Mouse (Mus musculus) heart, embryonic 10.5 days (tissue): ENCODE results near the gene Kcnk18. TPM values are rescaled to one million over a fixed set of nuclear protein-coding genes. Genes with fewer than 3 reads are reported as not detected.

Source experiments
- DNase-seq: peaks from one replicate; pipeline ENCODE4 v3.0.0-alpha.2; 2017; ENCODE audit warnings: low spot score
- H3K27ac ChIP-seq: fragments of 300-500 bp; sonication (generic); 2 replicates; pipeline ENCODE4 v1.5.1; 2016; ENCODE audit warnings: mild to moderate bottlenecking
- H3K27me3 ChIP-seq: fragments of 300-500 bp; sonication (generic); 2 replicates; pipeline ENCODE4 v1.6.1; 2016; ENCODE audit warnings: mild to moderate bottlenecking; ENCODE audit not compliant: poor library complexity, insufficient read depth, severe bottlenecking
- H3K36me3 ChIP-seq: fragments of 300-500 bp; sonication (generic); 2 replicates; pipeline ENCODE4 v1.6.1; 2016; ENCODE audit warnings: mild to moderate bottlenecking, moderate library complexity
- H3K4me1 ChIP-seq: fragments of 300-500 bp; sonication (generic); 2 replicates; pipeline ENCODE4 v1.6.1; 2016; ENCODE audit warnings: mild to moderate bottlenecking
- H3K4me3 ChIP-seq: fragments of 300-500 bp; sonication (generic); 2 replicates; pipeline ENCODE4 v1.5.1; 2016; ENCODE audit warnings: mild to moderate bottlenecking, moderate library complexity
- H3K9me3 ChIP-seq: fragments of 300-500 bp; sonication (generic); 2 replicates; pipeline ENCODE4 v1.6.1; 2016; ENCODE audit warnings: mild to moderate bottlenecking, moderate library complexity
- WGBS: fragments of 180-500 bp; shearing (Covaris S2); methylation state at CpG from one replicate; pipeline ENCODE4 v1.1.7; 2016; 5-methylcytosine and 5-hydroxymethylcytosine counted together
- polyA plus RNA-seq: library from polyadenylated mRNA; unstranded; fragments of >200 nt; fragmentation: Nextera tagmentation; extraction: Ambion mirVana; gene quantifications from 2 replicates; pipeline ENCODE4 v1.2.1, GENCODE M21; 2016

The Kcnk18 gene
- polyA plus RNA-seq, 1 experiment from 2014 or later = not detected

GRCm38 (mm10) chr19:59193456-59193855, 25.6 kb upstream of the Kcnk18 start:
- DNase-seq = no peak
- 2% methylated on average over 10 of the region's 10 CpGs for WGBS

DNA sequence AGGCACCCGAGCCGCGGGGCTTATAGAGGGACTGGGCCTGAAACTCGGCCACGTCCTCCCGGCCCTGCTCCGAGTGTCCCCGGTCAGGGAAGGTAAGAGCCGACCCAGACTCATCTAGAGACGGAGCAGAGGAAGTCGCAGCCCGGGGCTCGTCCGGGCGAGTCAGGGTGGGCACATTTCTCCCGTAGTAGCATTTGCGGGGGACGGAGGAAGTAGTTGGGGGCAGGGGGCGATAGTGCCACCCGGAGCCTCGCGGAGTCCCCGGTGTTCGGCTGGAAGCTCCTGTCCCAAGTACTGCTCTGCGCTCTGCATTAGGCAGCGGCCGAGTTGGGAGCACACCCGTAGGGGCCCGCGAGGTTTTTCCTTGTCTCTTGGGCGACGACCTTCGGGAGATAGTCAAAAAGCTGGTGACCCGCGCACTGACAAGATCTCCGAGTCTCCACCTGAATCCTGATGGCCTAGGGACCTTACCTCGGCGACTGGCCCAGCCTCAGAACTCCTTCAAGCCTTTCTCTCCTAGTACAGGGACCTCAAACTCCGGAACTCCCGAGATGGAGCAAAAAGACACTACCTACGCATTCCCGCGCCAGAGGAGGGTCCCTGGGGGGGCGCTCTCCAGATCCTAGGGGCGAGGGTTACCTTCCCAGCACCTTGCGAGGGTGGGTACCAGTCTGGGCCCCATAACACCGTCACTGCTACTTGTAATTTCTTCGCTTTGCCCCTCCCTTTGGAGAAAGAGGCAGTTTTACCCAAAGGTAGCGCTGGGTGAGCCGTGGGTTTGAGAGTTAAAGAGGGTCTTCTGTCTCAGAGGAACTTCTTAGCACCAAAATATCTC, 24.8 kb upstream of the Kcnk18 start:
- no peak overlapping the region for H3K27ac ChIP-seq
- H3K36me3 ChIP-seq = no peaks in the 10 kb centered on the region
- no peak for DNase-seq
- peaks cover 14% of the 10 kb centered on the region for H3K4me1 ChIP-seq
- H3K9me3 ChIP-seq = no peaks in the 10 kb centered on the region
- peaks cover 89% of the 10 kb centered on the region for H3K27me3 ChIP-seq
- under 1% methylated on average over 50 of the region's 50 CpGs for WGBS
- H3K4me3 ChIP-seq = peak overlapping the region; percentile 52

More at GRCm38 (mm10) chr19:59193456-59193855, 25.6 kb upstream of the Kcnk18 start:
- no peaks in the 10 kb centered on the region for H3K9me3 ChIP-seq
- peaks cover 14% of the 10 kb centered on the region for H3K4me1 ChIP-seq
- no peak overlapping the region for H3K27ac ChIP-seq
- H3K4me3 ChIP-seq = peak overlapping the region; percentile 52
- H3K27me3 ChIP-seq = peaks cover 96% of the 10 kb centered on the region
- no peaks in the 10 kb centered on the region for H3K36me3 ChIP-seq

GRCm38 (mm10) chr19:59195181-59195770, 23.7 kb upstream of the Kcnk18 start:
- Histone ChIP-seq H3K36me3 (no peaks in the 10 kb centered on the region), H3K27me3 (peaks cover 78% of the 10 kb centered on the region), H3K4me3 (no peak overlapping the region), H3K27ac (no peak overlapping the region), H3K4me1 (peaks cover 14% of the 10 kb centered on the region), H3K9me3 (no peaks in the 10 kb centered on the region)
- 11% methylated on average over 9 of the region's 9 CpGs for WGBS
- DNase-seq = no peak

DNA sequence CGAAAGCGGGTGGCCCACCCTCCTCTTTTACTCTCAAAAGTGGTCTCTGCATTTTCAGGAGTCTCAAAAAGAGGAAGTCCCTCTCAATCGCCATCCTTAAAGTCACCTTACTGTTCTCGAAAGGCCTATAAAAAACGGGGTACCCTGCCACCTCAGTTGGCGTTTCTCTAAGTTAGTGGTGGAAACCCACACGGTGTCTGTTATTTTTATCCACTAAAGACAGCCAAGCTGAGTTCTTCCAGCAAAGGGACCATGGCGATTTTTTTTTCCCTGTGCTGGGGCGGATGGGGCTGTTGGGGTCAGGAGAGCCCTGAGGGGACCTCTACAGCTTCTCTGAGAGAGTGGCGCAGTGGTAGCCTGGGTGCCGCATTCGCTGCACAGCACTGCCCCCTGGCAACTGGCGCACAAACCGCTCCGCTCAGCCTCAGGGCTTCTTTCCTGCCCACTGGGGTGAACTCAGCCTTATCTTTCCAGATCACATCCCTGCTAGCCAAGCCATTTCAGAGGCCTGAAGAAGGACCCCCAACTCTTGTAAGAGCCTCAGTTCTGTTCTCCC, 22.8 kb upstream of the Kcnk18 start:
- Histone ChIP-seq H3K4me3 (no peak overlapping the region), H3K27ac (no peak overlapping the region), H3K27me3 (peaks cover 69% of the 10 kb centered on the region), H3K9me3 (no peaks in the 10 kb centered on the region), H3K4me1 (peaks cover 14% of the 10 kb centered on the region), H3K36me3 (no peaks in the 10 kb centered on the region)
- no peak for DNase-seq
- WGBS = 4% methylated on average over 15 of the region's 15 CpGs

- WGBS = 35% methylated on average over 7 of the region's 7 CpGs
- no peak overlapping the region for H3K4me3 ChIP-seq
- H3K4me1 ChIP-seq = peaks cover 14% of the 10 kb centered on the region
- H3K27ac ChIP-seq = no peak overlapping the region
- H3K9me3 ChIP-seq = no peaks in the 10 kb centered on the region
- DNase-seq = no peak
- no peaks in the 10 kb centered on the region for H3K36me3 ChIP-seq
- peaks cover 50% of the 10 kb centered on the region for H3K27me3 ChIP-seq
These were observed 20.9 kb upstream of the Kcnk18 start for GRCm38 (mm10) chr19:59198161-59198560.

DNA sequence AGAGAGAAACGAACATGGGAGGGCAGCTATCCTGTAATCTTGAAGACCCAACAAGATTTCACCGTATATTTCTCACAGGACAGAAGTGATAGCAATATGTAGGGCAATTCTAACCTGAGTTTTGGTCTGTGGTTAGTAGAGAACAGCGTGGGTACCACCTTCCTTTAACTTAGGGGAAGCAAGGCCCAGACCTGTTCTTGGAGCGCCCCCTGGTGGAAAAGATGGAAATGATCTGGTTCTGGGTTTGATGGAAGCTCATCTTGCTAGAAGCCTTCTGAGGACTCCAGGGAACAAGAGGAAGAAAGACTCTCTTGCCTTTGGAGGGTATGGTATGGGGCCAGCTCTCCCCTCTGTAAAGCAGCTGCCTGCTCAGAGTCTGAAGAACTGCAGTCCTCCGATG, 10.5 kb upstream of the Kcnk18 start:
- no peak for DNase-seq
- Histone ChIP-seq H3K27ac (no peak overlapping the region), H3K27me3 (peaks cover 21% of the 10 kb centered on the region), H3K36me3 (no peaks in the 10 kb centered on the region), H3K4me3 (no peak overlapping the region), H3K9me3 (no peaks in the 10 kb centered on the region), H3K4me1 (peaks cover 5% of the 10 kb centered on the region; the same call in 1 of the 2 replicates)
- 22% methylated on average over 5 of the region's 5 CpGs for WGBS

GRCm38 (mm10) chr19:59208986-59209385, 10.0 kb upstream of the Kcnk18 start:
- no peaks in the 10 kb centered on the region for H3K36me3 ChIP-seq
- no peak overlapping the region for H3K4me3 ChIP-seq
- WGBS = 57% methylated on average over 2 of the region's 2 CpGs
- DNase-seq = no peak
- peaks cover 5% of the 10 kb centered on the region; the same call in 1 of the 2 replicates for H3K4me1 ChIP-seq
- no peak overlapping the region for H3K27ac ChIP-seq
- peaks cover 21% of the 10 kb centered on the region for H3K27me3 ChIP-seq
- H3K9me3 ChIP-seq = no peaks in the 10 kb centered on the region

GRCm38 (mm10) chr19:59216891-59217290, 2.1 kb upstream of the Kcnk18 start:
- Histone ChIP-seq H3K9me3 (no peaks in the 10 kb centered on the region), H3K27me3 (peaks cover 15% of the 10 kb centered on the region), H3K27ac (no peak overlapping the region), H3K36me3 (no peaks in the 10 kb centered on the region), H3K4me3 (no peak overlapping the region), H3K4me1 (peaks cover 5% of the 10 kb centered on the region)
- WGBS = 80% methylated on average over 3 of the region's 3 CpGs
- no peak for DNase-seq

- Histone ChIP-seq H3K27me3 (peaks cover 15% of the 10 kb centered on the region), H3K4me3 (no peak overlapping the region), H3K9me3 (no peaks in the 10 kb centered on the region), H3K27ac (no peak overlapping the region), H3K36me3 (no peaks in the 10 kb centered on the region), H3K4me1 (no peaks in the 10 kb centered on the region; the same call in 1 of the 2 replicates)
- 55% methylated on average over 3 of the region's 3 CpGs for WGBS
- DNase-seq = no peak
These were observed 2.1 kb downstream of the Kcnk18 start for GRCm38 (mm10) chr19:59221131-59221530.

DNA sequence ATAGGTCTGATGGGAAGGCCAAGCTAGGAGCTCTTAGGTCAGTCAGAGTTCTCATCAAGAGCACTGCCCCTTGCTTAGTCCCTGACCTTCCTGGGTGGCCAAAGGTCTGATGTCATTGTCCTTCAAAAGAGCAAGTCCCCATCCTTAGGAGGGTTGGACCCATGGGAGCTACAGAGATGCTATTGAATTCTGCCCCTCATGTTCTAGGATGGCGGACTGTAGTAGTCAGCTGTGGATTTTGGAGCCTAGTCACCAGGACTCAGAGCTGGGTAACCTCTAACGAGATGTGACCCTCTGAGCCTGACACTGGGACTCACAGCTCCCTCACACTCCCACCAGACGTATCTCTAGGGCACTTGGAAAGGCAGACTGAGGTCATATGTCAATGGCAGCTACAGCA, 9.4 kb downstream of the Kcnk18 start:
- 67% methylated on average over 3 of the region's 3 CpGs for WGBS
- no peaks in the 10 kb centered on the region for H3K9me3 ChIP-seq
- H3K4me1 ChIP-seq = peaks cover 5% of the 10 kb centered on the region; the same call in 1 of the 2 replicates
- H3K36me3 ChIP-seq = no peaks in the 10 kb centered on the region
- no peaks in the 10 kb centered on the region for H3K27me3 ChIP-seq
- no peak overlapping the region for H3K27ac ChIP-seq
- H3K4me3 ChIP-seq = no peak overlapping the region
- DNase-seq = no peak

DNA sequence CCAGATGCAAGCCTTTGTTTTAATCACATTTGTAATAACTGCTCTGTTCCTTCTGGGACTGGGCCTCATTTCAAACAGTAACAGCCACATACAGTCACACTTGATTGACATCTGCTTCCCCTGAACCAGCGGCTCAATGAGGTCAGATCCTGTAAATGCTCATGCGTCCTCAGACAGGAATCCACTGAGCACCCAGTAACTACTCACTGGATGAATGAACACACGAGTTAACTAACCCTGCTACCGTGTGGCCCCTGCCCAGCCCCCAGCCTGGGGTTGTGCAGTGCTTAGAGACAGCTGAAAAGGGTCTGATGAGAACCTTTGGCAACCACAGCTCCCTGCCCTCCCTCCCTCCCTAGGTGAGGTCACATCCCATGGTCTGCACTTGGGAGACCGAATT, 13.8 kb downstream of the Kcnk18 start:
- Histone ChIP-seq H3K4me3 (no peak overlapping the region), H3K27me3 (peaks cover 5% of the 10 kb centered on the region; the same call in 1 of the 2 replicates), H3K4me1 (peaks cover 5% of the 10 kb centered on the region; the same call in 1 of the 2 replicates), H3K9me3 (no peaks in the 10 kb centered on the region), H3K27ac (no peak overlapping the region), H3K36me3 (no peaks in the 10 kb centered on the region)
- 66% methylated on average over 5 of the region's 5 CpGs for WGBS
- no peak for DNase-seq

GRCm38 (mm10) chr19:59235001-59235400, 16.0 kb downstream of the Kcnk18 start:
- Histone ChIP-seq H3K27me3 (peaks cover 20% of the 10 kb centered on the region), H3K9me3 (no peaks in the 10 kb centered on the region), H3K36me3 (no peaks in the 10 kb centered on the region), H3K4me3 (no peak overlapping the region), H3K27ac (no peak overlapping the region), H3K4me1 (no peaks in the 10 kb centered on the region)
- DNase-seq = no peak
- 70% methylated on average over 18 of the region's 18 CpGs for WGBS

DNA sequence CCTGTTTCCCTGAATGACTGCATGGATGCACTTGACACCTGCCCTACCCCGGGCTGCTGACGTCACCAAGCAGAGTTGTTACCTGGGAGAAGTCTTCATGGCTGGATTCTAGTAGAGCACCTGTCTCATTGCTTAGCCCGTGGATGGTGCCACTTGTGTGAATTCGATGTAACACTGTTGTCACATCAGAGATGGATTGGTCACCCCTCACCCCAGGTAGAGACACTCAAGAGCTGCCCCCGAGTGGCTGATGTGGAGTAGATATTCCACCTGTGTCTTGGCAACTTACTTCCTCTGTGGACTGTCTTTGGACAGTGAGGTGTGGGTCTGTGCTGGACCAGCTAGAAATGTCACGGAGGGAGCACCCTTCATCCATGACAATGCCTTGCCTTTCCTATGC, 17.0 kb downstream of the Kcnk18 start:
- H3K4me1 ChIP-seq = no peaks in the 10 kb centered on the region
- 66% methylated on average over 6 of the region's 6 CpGs for WGBS
- no peaks in the 10 kb centered on the region for H3K9me3 ChIP-seq
- H3K27me3 ChIP-seq = peaks cover 23% of the 10 kb centered on the region
- no peak overlapping the region for H3K27ac ChIP-seq
- no peak overlapping the region for H3K4me3 ChIP-seq
- no peak for DNase-seq
- no peaks in the 10 kb centered on the region for H3K36me3 ChIP-seq
